In genomic region chr7:142968809-142969511, GRCm38 (mm10) we compare ENCODE assay signal across 9 mouse cellular contexts. TPM values are rescaled to one million over a fixed set of nuclear protein-coding genes. Genes with fewer than 3 reads are reported as not detected.
DNase-seq lines count a peak whose midpoint lies in the region; ATAC-seq and TF ChIP-seq lines count a peak whose summit lies in the region.
"Had no signal": no experiment of that assay in that cellular context is flagged by ENCODE, and none has a peak within 500 bp of the region (broad histone marks: within the 10 kb centered on the region; RNA-seq: fewer than 3 reads in every experiment).

Gene Ascl2, minus strand, starts transcription at chr7:142969264.

- H3K27me3 ChIP-seq in erythroblast, embryonic 14.5 days (ENCODE audit: control insufficient read depth), result peaks cover 85% of the 10 kb centered on the region
- H3K27me3 ChIP-seq in forebrain, embryonic 13.5 days, result peaks cover 85% of the 10 kb centered on the region
- H3K27me3 ChIP-seq in intestine, embryonic 16.5 days (replicated peaks; ENCODE audit: control insufficient read depth, insufficient read depth, low read length), result peaks cover 32% of the 10 kb centered on the region
- peaks cover 36% of the 10 kb centered on the region for H3K27me3 ChIP-seq in lung, postnatal 0 days (replicated peaks; ENCODE audit: insufficient read depth, low read length)
- peaks cover 53% of the 10 kb centered on the region for H3K27me3 ChIP-seq in stomach, embryonic 16.5 days (ENCODE audit: control insufficient read depth, insufficient read depth, low read length)

- H3K9me3 ChIP-seq in erythroblast, embryonic 14.5 days (ENCODE audit: control insufficient read depth, low read length), result peaks cover 3% of the 10 kb centered on the region; the same call in 1 of the 2 replicates
- no peaks in the 10 kb centered on the region for H3K9me3 ChIP-seq in forebrain, embryonic 13.5 days (replicated peaks)
- no peaks in the 10 kb centered on the region for H3K9me3 ChIP-seq in intestine, embryonic 16.5 days (ENCODE audit: control insufficient read depth, low read length)
- H3K9me3 ChIP-seq in lung, postnatal 0 days (ENCODE audit: low read length), result no peaks in the 10 kb centered on the region
- H3K9me3 ChIP-seq in stomach, embryonic 16.5 days (replicated peaks; ENCODE audit: control insufficient read depth, low read length), result no peaks in the 10 kb centered on the region

- no peak within 1 kb of the TSS for H3K27ac ChIP-seq in forebrain, embryonic 13.5 days
- H3K27ac ChIP-seq in intestine, embryonic 16.5 days (ENCODE audit: low read length), result 0 out of 2 replicates have a peak within 1 kb of the TSS, but pooled peaks have one; percentile 38
- H3K27ac ChIP-seq in lung, postnatal 0 days (ENCODE audit: low read length), result 0 out of 2 replicates have a peak within 1 kb of the TSS, but pooled peaks have one; percentile 51
- peak within 1 kb of the TSS; percentile 88 for H3K27ac ChIP-seq in stomach, embryonic 16.5 days (ENCODE audit: low read length)

- H3K36me3 ChIP-seq in erythroblast, embryonic 14.5 days (ENCODE audit: control insufficient read depth), result no peaks in the 10 kb centered on the region
- no peaks in the 10 kb centered on the region for H3K36me3 ChIP-seq in forebrain, embryonic 13.5 days (ENCODE audit: poor library complexity, severe bottlenecking)
- no peaks in the 10 kb centered on the region for H3K36me3 ChIP-seq in intestine, embryonic 16.5 days (ENCODE audit: control insufficient read depth, insufficient read depth, low read length)
- no peaks in the 10 kb centered on the region for H3K36me3 ChIP-seq in lung, postnatal 0 days (ENCODE audit: insufficient read depth, low read length)
- H3K36me3 ChIP-seq in stomach, embryonic 16.5 days (ENCODE audit: control insufficient read depth, insufficient read depth, low read length), result no peaks in the 10 kb centered on the region

- H3K4me2 ChIP-seq in forebrain, embryonic 13.5 days, result peak within 1 kb of the TSS; percentile 88
- peak within 1 kb of the TSS; percentile 94 for H3K4me2 ChIP-seq in intestine, embryonic 16.5 days (ENCODE audit: low read depth, low read length)
- H3K4me2 ChIP-seq in lung, postnatal 0 days (replicated peaks; ENCODE audit: low read depth, low read length), result peak within 1 kb of the TSS; percentile 77
- H3K4me2 ChIP-seq in stomach, embryonic 16.5 days (ENCODE audit: low read depth, low read length), result peak within 1 kb of the TSS; percentile 94

- TF ChIP-seq CTCF in lung, postnatal 0 days (IDR thresholded peaks at IDR 0.05), result no peak

- H3K4me1 ChIP-seq in erythroblast, embryonic 14.5 days (ENCODE audit: control insufficient read depth), result peaks cover 15% of the 10 kb centered on the region
- peaks cover 28% of the 10 kb centered on the region for H3K4me1 ChIP-seq in forebrain, embryonic 13.5 days
- peaks cover 16% of the 10 kb centered on the region for H3K4me1 ChIP-seq in intestine, embryonic 16.5 days (ENCODE audit: control insufficient read depth, insufficient read depth, low read length)
- H3K4me1 ChIP-seq in lung, postnatal 0 days (ENCODE audit: insufficient read depth, low read depth, low read length), result peaks cover 12% of the 10 kb centered on the region; the same call in 1 of the 2 replicates
- H3K4me1 ChIP-seq in stomach, embryonic 16.5 days (ENCODE audit: control insufficient read depth, insufficient read depth, low read length), result peaks cover 13% of the 10 kb centered on the region; the same call in 1 of the 2 replicates

- peak; percentile 12 to 25 for DNase-seq in adrenal gland, adult 18-20 months (ENCODE audit: low spot score in 2 of 2)
- peak; percentile 27 for DNase-seq in lung, postnatal 0 days (ENCODE audit: low spot score)

- peak within 1 kb of the TSS; percentile 24 for H3K4me3 ChIP-seq in erythroblast, embryonic 14.5 days (replicated peaks)
- peak within 1 kb of the TSS; percentile 45 for H3K4me3 ChIP-seq in forebrain, embryonic 13.5 days
- peak within 1 kb of the TSS; percentile 54 for H3K4me3 ChIP-seq in intestine, embryonic 16.5 days (ENCODE audit: low read length)
- H3K4me3 ChIP-seq in lung, postnatal 0 days (ENCODE audit: low read depth, low read length), result peak within 1 kb of the TSS; percentile 37
- peak within 1 kb of the TSS; percentile 52 for H3K4me3 ChIP-seq in stomach, embryonic 16.5 days (replicated peaks; ENCODE audit: low read length)

- TF ChIP-seq EP300 in lung, postnatal 0 days (IDR thresholded peaks at IDR 0.05), result no peak

- peak within 1 kb of the TSS; percentile 48; the same call in 1 of the 2 replicates for H3K9ac ChIP-seq in forebrain, embryonic 13.5 days
- peak within 1 kb of the TSS; percentile 60 for H3K9ac ChIP-seq in intestine, embryonic 16.5 days (ENCODE audit: low read depth, low read length)
- H3K9ac ChIP-seq in lung, postnatal 0 days (replicated peaks; ENCODE audit: low read depth), result no peak within 1 kb of the TSS
- H3K9ac ChIP-seq in stomach, embryonic 16.5 days (ENCODE audit: low read length), result peak within 1 kb of the TSS; percentile 67

- ATAC-seq in erythroblast, adult 5-6 weeks (replicated peaks; ENCODE audit: low FRiP score, poor library complexity, severe bottlenecking), result no peak
- peak; percentile 65 for ATAC-seq in forebrain, embryonic 13.5 days
- peak; percentile 51 for ATAC-seq in intestine, embryonic 16.5 days
- ATAC-seq in lung, postnatal 0 days, result peak; percentile 27; the same call in 1 of the 2 replicates
- peak; percentile 60; the same call in 1 of the 2 replicates for ATAC-seq in stomach, embryonic 16.5 days (ENCODE audit: insufficient read depth, low FRiP score)
- ATAC-seq in monocyte, adult 5-6 weeks (replicated peaks; ENCODE audit: insufficient number of reproducible peaks, low FRiP score, low TSS enrichment, poor library complexity, severe bottlenecking), result no peak

- 1% methylated on average over 50 of the region's 51 CpGs for WGBS in forebrain, embryonic 13.5 days
- under 1% methylated on average over 51 of the region's 51 CpGs for WGBS in intestine, embryonic 16.5 days
- WGBS in lung, postnatal 0 days, result 3% methylated on average over 50 of the region's 51 CpGs
- WGBS in stomach, embryonic 16.5 days, result 1% methylated on average over 50 of the region's 51 CpGs

RNA-seq across cellular contexts. Expression of gene Ascl2, which starts in this region (rescaled TPM):
- 0.05 TPM in 1 of 2 replicates, not detected in the other for polyA plus RNA-seq in erythroblast, embryonic 14.5 days (2012)
- total RNA-seq in erythroblast, adult 5-6 weeks (2015; ENCODE audit: low replicate concordance), result not detected in 2 replicates
- not detected in 2 replicates for total RNA-seq in erythroblast, adult 5-6 weeks (2017; ENCODE audit: low replicate concordance)
- total RNA-seq in adrenal gland, adult 18-20 months (2021), result under 1 TPM; 0.26 to 0.40 TPM
- 0.21 TPM in 1 of 2 replicates, not detected in the other for polyA plus RNA-seq in forebrain, embryonic 13.5 days (2015; fragmentation: Nextera tagmentation; extraction: Ambion mirVana)
- polyA plus RNA-seq in intestine, embryonic 16.5 days (2015; fragmentation: Nextera tagmentation; extraction: Ambion mirVana), result 11.4 and 12.7 TPM in 2 replicates
- 0.90 and 1.3 TPM in 2 replicates for polyA plus RNA-seq in lung, postnatal 0 days (2015; fragmentation: Nextera tagmentation; extraction: Ambion mirVana)
- polyA plus RNA-seq in stomach, embryonic 16.5 days (2015; fragmentation: Nextera tagmentation; extraction: Ambion mirVana), result 6.2 and 6.7 TPM in 2 replicates
- 1.6 TPM in 1 of 3 replicates, not detected in the others for total RNA-seq in monocyte, adult 5-6 weeks (2017)
- total RNA-seq: left cerebral cortex, adult 18-20 months had no signal

Comparison
In these comparisons a context has a peak if more than half of its experiments do, and no peak if none do; other contexts are left out.
1. Peak in DNase-seq in adrenal gland, adult 18-20 months; RNA of the gene not detected or under 1 TPM.
2. Peak in ATAC-seq, H3K4me3 ChIP-seq, H3K9ac ChIP-seq and H3K4me2 ChIP-seq in forebrain, embryonic 13.5 days; RNA of the gene not detected or under 1 TPM.
3. ATAC-seq: peak in intestine, embryonic 16.5 days (single experiment), lung, postnatal 0 days (single experiment) and stomach, embryonic 16.5 days (single experiment); none in erythroblast, adult 5-6 weeks (single experiment) and monocyte, adult 5-6 weeks (single experiment).
4. Peak in every context shown above with its lines, with median percentiles within 50 percentile points of each other: H3K4me3 ChIP-seq and H3K4me2 ChIP-seq.